Mouse (Mus musculus) thymus, adult 2 months (tissue): ENCODE data around the gene Smc2. TPM values are rescaled to one million over a fixed set of nuclear protein-coding genes. Genes with fewer than 3 reads are reported as not detected.
"Not testable (repeated sequence)": the region's sequence is repeated elsewhere in the genome, so short reads cannot be mapped to it uniquely, and the experiment has no call there.

Experiments used
- DNase-seq: peaks from one replicate; pipeline ENCODE4 v3.0.0; 2021
- H3K27ac ChIP-seq: fragments of 200-500 bp; 2 replicates; pipeline ENCODE4 v1.5.1; 2012; ENCODE audit warnings: low read length, control low read depth; ENCODE audit not compliant: control insufficient read depth, insufficient read depth
- H3K27me3 ChIP-seq: fragments of 200-500 bp; 2 replicates; pipeline ENCODE4 v1.6.1; 2012; ENCODE audit warnings: mild to moderate bottlenecking, low read length, moderate library complexity, mixed read lengths; ENCODE audit not compliant: control insufficient read depth, insufficient read depth
- H3K36me3 ChIP-seq: fragments of 200-500 bp; 2 replicates; pipeline ENCODE4 v1.6.1; 2012; ENCODE audit warnings: mild to moderate bottlenecking, low read length, moderate library complexity; ENCODE audit not compliant: control insufficient read depth, insufficient read depth
- H3K4me1 ChIP-seq: fragments of 200-500 bp; replicated peaks from 2 replicates; pipeline ENCODE4 v1.6.1; 2012; ENCODE audit warnings: low read length; ENCODE audit not compliant: control insufficient read depth, insufficient read depth
- H3K4me3 ChIP-seq: fragments of 200-500 bp; 2 replicates; pipeline ENCODE4 v1.5.1; 2012; ENCODE audit warnings: mild to moderate bottlenecking, low read length, control low read depth, moderate library complexity; ENCODE audit not compliant: control insufficient read depth, insufficient read depth
- CTCF ChIP-seq: fragments of 200-500 bp; IDR thresholded peaks from 2 replicates; pipeline ENCODE4 v1.5.1; 2012; ENCODE audit warnings: mild to moderate bottlenecking, control low read depth, low read length, moderate library complexity, borderline replicate concordance; ENCODE audit not compliant: control insufficient read depth, poor library complexity, insufficient read depth; ENCODE audit errors: extremely low read depth
- POLR2A ChIP-seq: fragments of 200-500 bp; IDR thresholded peaks from 2 replicates; pipeline ENCODE4 v1.6.1; 2012; ENCODE audit warnings: mild to moderate bottlenecking, low read length, control low read depth, moderate library complexity; ENCODE audit not compliant: control insufficient read depth, poor library complexity, insufficient read depth; ENCODE audit errors: extremely low read depth
- WGBS: fragments of 180-500 bp; shearing (Covaris S2); methylation state at CpG from one replicate; pipeline ENCODE4 v1.1.7; 2018; 5-methylcytosine and 5-hydroxymethylcytosine counted together
- polyA plus RNA-seq: library from polyadenylated mRNA; depleted of rRNA; stranded (reverse); fragments of >200 nt; gene quantifications from 2 replicates; pipeline ENCODE4 v1.2.3, GENCODE M21; 2012

Gene Smc2
- polyA plus RNA-seq, 1 experiment: 10.8 TPM

GRCm38 (mm10) chr4:52459726-52460125 is 20.7 kb downstream of the Smc2 start:
- no peak overlapping the region for H3K27ac ChIP-seq
- H3K36me3 ChIP-seq: peaks cover 52% of the 10 kb centered on the region
- 100% methylated on average over 1 of the region's 1 CpGs for WGBS
- DNase-seq: no peak
- no peaks in the 10 kb centered on the region for H3K27me3 ChIP-seq
- no peak for TF ChIP-seq CTCF
- H3K4me1 ChIP-seq: no peaks in the 10 kb centered on the region
- H3K4me3 ChIP-seq: no peak overlapping the region

DNA sequence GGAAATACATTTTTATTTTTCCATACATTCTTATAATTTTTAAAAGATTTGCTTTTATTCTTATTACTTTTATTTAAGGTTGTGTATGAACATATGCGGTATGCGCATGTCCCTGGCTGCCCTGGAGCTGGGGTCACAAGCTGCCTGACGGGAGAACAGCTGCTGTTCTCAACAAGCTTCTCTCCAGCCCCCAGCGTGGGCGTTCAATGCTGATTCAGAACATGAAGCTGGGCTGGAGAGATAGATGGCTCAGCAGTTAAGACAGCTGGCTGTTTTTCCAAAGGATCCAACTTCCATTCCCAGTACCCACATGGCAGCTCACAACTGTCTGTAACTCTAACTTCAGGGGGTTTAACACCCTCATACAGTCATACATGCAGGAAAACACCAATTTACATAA is 22.3 kb downstream of the Smc2 start:
- no peaks in the 10 kb centered on the region for H3K27me3 ChIP-seq
- TF ChIP-seq POLR2A (no peak), CTCF (no peak)
- H3K4me1 ChIP-seq: no peaks in the 10 kb centered on the region
- peaks cover 46% of the 10 kb centered on the region for H3K36me3 ChIP-seq
- WGBS: 97% methylated on average over 5 of the region's 5 CpGs
- no peak overlapping the region for H3K4me3 ChIP-seq
- no peak overlapping the region for H3K27ac ChIP-seq
- no peak for DNase-seq

DNA sequence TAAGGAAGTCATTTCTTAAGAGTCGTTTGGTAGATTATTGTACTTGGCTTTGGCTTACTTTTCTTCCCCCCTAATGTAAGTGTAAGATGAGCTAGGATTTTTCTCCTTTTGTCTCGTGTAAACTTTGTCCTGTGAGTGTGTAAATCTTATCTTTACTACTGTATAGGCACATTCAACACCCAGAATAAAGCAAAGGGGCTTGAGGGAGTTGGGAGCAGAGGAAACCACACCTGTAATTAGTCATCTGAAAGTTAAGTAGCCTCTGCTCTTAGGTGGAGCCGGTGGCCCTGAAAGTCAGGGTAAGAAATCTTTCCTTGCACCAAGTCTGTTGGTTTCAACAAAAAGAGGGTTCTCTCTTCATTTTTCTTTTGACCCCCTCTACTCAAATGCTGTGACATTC is 34.4 kb downstream of the Smc2 start:
- Histone ChIP-seq H3K27me3 (no peaks in the 10 kb centered on the region), H3K4me1 (no peaks in the 10 kb centered on the region), H3K4me3 (no peak overlapping the region), H3K36me3 (peaks cover 59% of the 10 kb centered on the region), H3K27ac (no peak overlapping the region)
- DNase-seq: no peak
- 91% methylated on average over 3 of the region's 3 CpGs for WGBS
- TF ChIP-seq CTCF (no peak), POLR2A (no peak)

DNA sequence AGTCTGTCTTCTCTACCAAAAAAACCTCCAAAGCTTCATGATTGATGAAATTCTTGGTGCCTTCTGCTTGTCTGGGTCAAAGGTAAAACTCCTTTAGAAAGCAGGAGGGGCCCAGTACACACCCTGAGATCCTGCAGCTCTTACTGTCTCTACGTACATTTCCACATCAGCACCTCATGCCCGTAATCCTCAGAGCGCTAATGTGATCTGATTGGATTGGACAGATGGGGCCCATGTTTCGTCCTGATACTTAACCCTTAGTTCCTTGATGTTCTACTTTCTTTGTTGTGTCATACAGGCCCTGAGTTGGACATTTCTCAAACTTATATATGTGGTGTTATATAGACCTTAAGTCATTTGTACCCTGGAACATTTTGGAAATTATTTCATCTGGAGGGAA is 48.4 kb downstream of the Smc2 start:
- 98% methylated on average over 4 of the region's 4 CpGs for WGBS
- no peaks in the 10 kb centered on the region for H3K27me3 ChIP-seq
- no peak overlapping the region for H3K27ac ChIP-seq
- H3K4me3 ChIP-seq: no peak overlapping the region
- H3K36me3 ChIP-seq: peaks cover 35% of the 10 kb centered on the region
- no peaks in the 10 kb centered on the region for H3K4me1 ChIP-seq
- no peak for TF ChIP-seq CTCF
- DNase-seq: no peak

DNA sequence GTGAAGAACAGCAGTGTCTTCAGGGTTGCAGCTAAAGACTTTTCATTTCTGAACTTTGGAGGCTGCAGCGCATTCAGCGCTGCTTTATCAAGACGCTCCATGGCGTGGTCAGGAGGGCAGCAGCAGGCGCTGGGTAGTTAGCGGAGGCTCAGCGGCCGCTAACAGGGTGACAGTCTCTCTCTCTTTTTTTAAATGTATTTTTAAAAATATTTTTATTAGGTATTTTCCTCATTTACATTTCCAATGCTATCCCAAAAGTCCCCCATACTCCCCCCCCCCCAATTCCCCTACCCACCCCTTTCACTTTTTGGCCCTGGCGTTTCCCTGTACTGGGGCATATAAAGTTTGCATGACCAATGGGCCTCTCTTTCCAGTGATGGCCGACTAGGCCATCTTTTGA is 58.1 kb downstream of the Smc2 start, which contains the start of gene Vma21-ps:
Gene Vma21-ps, minus strand, starts transcription at position 101 of the 400 bp plus-strand sequence.
- 97% methylated on average over 10 of the region's 10 CpGs for WGBS
- not testable (repeated sequence) for H3K36me3 ChIP-seq, DNase-seq, H3K27ac ChIP-seq, H3K4me1 ChIP-seq, H3K27me3 ChIP-seq, H3K4me3 ChIP-seq

GRCm38 (mm10) chr4:52517580-52517979 is 78.5 kb downstream of the Smc2 start:
- WGBS: 40% methylated on average over 4 of the region's 4 CpGs
- no peak for DNase-seq
- H3K4me1 ChIP-seq: no peaks in the 10 kb centered on the region
- no peaks in the 10 kb centered on the region for H3K27me3 ChIP-seq
- TF ChIP-seq CTCF (no peak), POLR2A (no peak)
- H3K36me3 ChIP-seq: no peaks in the 10 kb centered on the region
- H3K4me3 ChIP-seq: no peak overlapping the region
- no peak overlapping the region for H3K27ac ChIP-seq

GRCm38 (mm10) chr4:52519301-52519700 is 80.3 kb downstream of the Smc2 start:
- no peaks in the 10 kb centered on the region for H3K4me1 ChIP-seq
- DNase-seq: no peak
- H3K27me3 ChIP-seq: no peaks in the 10 kb centered on the region
- no peak overlapping the region for H3K4me3 ChIP-seq
- H3K36me3 ChIP-seq: no peaks in the 10 kb centered on the region
- TF ChIP-seq CTCF: no peak
- no peak for TF ChIP-seq POLR2A
- no peak overlapping the region for H3K27ac ChIP-seq
- WGBS: 92% methylated on average over 5 of the region's 5 CpGs
